Mouse (Mus musculus) forebrain, embryonic 12.5 days (tissue): ENCODE measurements around the gene Rfc3. TPM values are rescaled to one million over a fixed set of nuclear protein-coding genes. Genes with fewer than 3 reads are reported as not detected.
A peak's percentile ranks its signal among the peaks of the same experiment; 100 is the strongest.
"Not testable (repeated sequence)": the region's sequence is repeated elsewhere in the genome, so short reads cannot be mapped to it uniquely, and the experiment has no call there.

ENCODE experiments used
- ATAC-seq: fragments of 200-750 bp; cut with Nextera tagmentation; 2 replicates; pipeline ENCODE4 v1.8.0; 2017; ENCODE audit warnings: moderate TSS enrichment; ENCODE audit not compliant: low FRiP score
- H3K27ac ChIP-seq: fragments of 300-500 bp; sonication (generic); 2 replicates; pipeline ENCODE4 v1.5.1; 2016; ENCODE audit warnings: mild to moderate bottlenecking
- H3K27me3 ChIP-seq: fragments of 300-500 bp; sonication (generic); 2 replicates; pipeline ENCODE4 v1.6.1; 2016; ENCODE audit warnings: mild to moderate bottlenecking
- H3K36me3 ChIP-seq: fragments of 300-500 bp; sonication (generic); replicated peaks from 2 replicates; pipeline ENCODE4 v1.6.1; 2016; ENCODE audit warnings: mild to moderate bottlenecking
- H3K4me1 ChIP-seq: fragments of 300-500 bp; sonication (generic); 2 replicates; pipeline ENCODE4 v1.6.1; 2016
- H3K4me2 ChIP-seq: fragments of 300-500 bp; sonication (generic); 2 replicates; pipeline ENCODE4 v1.6.1; 2016; ENCODE audit warnings: mild to moderate bottlenecking, moderate library complexity
- H3K4me3 ChIP-seq: fragments of 300-500 bp; sonication (generic); replicated peaks from 2 replicates; pipeline ENCODE4 v1.5.1; 2016; ENCODE audit warnings: mild to moderate bottlenecking
- H3K9ac ChIP-seq: fragments of 300-500 bp; sonication (generic); 2 replicates; pipeline ENCODE4 v1.6.1; 2016; ENCODE audit warnings: mild to moderate bottlenecking
- H3K9me3 ChIP-seq: fragments of 300-500 bp; sonication (generic); 2 replicates; pipeline ENCODE4 v1.6.1; 2016
- WGBS: fragments of 180-500 bp; shearing (Covaris S2); methylation state at CpG from one replicate; pipeline ENCODE4 v1.1.7; 2016; 5-methylcytosine and 5-hydroxymethylcytosine counted together
- polyA plus RNA-seq: library from polyadenylated mRNA; unstranded; fragments of >200 nt; fragmentation: Nextera tagmentation; extraction: Ambion mirVana; gene quantifications from 2 replicates; pipeline ENCODE4 v1.2.1, GENCODE M21; 2016

Gene Rfc3
- 126 and 130 TPM in 2 replicates for polyA plus RNA-seq

GRCm38 (mm10) chr5:151650700-151651410 is at the start of gene Rfc3:
TSS of gene Rfc3 (minus strand) at chr5:151651242.
- Histone ChIP-seq H3K9ac (peak within 1 kb of the TSS; percentile 86), H3K27me3 (no peaks in the 10 kb centered on the region), H3K4me3 (peak within 1 kb of the TSS; percentile 76), H3K4me2 (peak within 1 kb of the TSS; percentile 69), H3K27ac (peak within 1 kb of the TSS; percentile 85), H3K36me3 (peaks cover 37% of the 10 kb centered on the region), H3K4me1 (peaks cover 12% of the 10 kb centered on the region), H3K9me3 (no peaks in the 10 kb centered on the region)
- WGBS = under 1% methylated on average over 42 of the region's 42 CpGs
- ATAC-seq = peak; percentile 99

- not testable (repeated sequence) for H3K4me3 ChIP-seq, H3K27me3 ChIP-seq, H3K9me3 ChIP-seq, H3K27ac ChIP-seq, H3K9ac ChIP-seq, H3K4me2 ChIP-seq, H3K36me3 ChIP-seq, ATAC-seq, H3K4me1 ChIP-seq
- 91% methylated on average over 13 of the region's 13 CpGs for WGBS
Observed at GRCm38 (mm10) chr5:151693636-151694035, 42.6 kb upstream of the Rfc3 start.

- no peak overlapping the region for H3K9ac ChIP-seq
- H3K4me3 ChIP-seq = 0 out of 2 replicates have a peak overlapping the region, but pooled peaks have one; percentile 14
- no peaks in the 10 kb centered on the region for H3K36me3 ChIP-seq
- no peaks in the 10 kb centered on the region for H3K27me3 ChIP-seq
- no peaks in the 10 kb centered on the region; the same call in 1 of the 2 replicates for H3K4me1 ChIP-seq
- peak; percentile 94 for ATAC-seq
- H3K9me3 ChIP-seq = no peaks in the 10 kb centered on the region
- WGBS = 32% methylated on average over 15 of the region's 15 CpGs
- H3K4me2 ChIP-seq = peak overlapping the region; percentile 49
- H3K27ac ChIP-seq = no peak overlapping the region
Observed at GRCm38 (mm10) chr5:151686606-151687525, 35.8 kb upstream of the Rfc3 start.

GRCm38 (mm10) chr5:151662207-151662606 is 11.2 kb upstream of the Rfc3 start:
- ATAC-seq = no peak
- H3K9ac ChIP-seq = no peak overlapping the region
- no peak overlapping the region for H3K4me3 ChIP-seq
- H3K4me2 ChIP-seq = no peak overlapping the region
- no peaks in the 10 kb centered on the region for H3K27me3 ChIP-seq
- no peak overlapping the region for H3K27ac ChIP-seq
- no peaks in the 10 kb centered on the region for H3K36me3 ChIP-seq
- 96% methylated on average over 4 of the region's 4 CpGs for WGBS
- H3K9me3 ChIP-seq = no peaks in the 10 kb centered on the region
- no peaks in the 10 kb centered on the region for H3K4me1 ChIP-seq

GRCm38 (mm10) chr5:151651411-151651784 is 356 bp upstream of the Rfc3 start:
- ATAC-seq = 0 out of 2 replicates have a peak, but pooled peaks have one; percentile 4
- peak overlapping the region; percentile 69 for H3K4me2 ChIP-seq
- peaks cover 32% of the 10 kb centered on the region for H3K36me3 ChIP-seq
- WGBS = 64% methylated on average over 3 of the region's 3 CpGs
- peak overlapping the region; percentile 85 for H3K27ac ChIP-seq
- H3K9me3 ChIP-seq = no peaks in the 10 kb centered on the region
- H3K27me3 ChIP-seq = no peaks in the 10 kb centered on the region
- H3K9ac ChIP-seq = no peak overlapping the region
- H3K4me1 ChIP-seq = peaks cover 12% of the 10 kb centered on the region
- H3K4me3 ChIP-seq = no peak overlapping the region

GRCm38 (mm10) chr5:151644845-151645244 is 6.2 kb downstream of the Rfc3 start:
- no peaks in the 10 kb centered on the region for H3K9me3 ChIP-seq
- H3K9ac ChIP-seq = no peak overlapping the region
- H3K27me3 ChIP-seq = no peaks in the 10 kb centered on the region
- no peak overlapping the region for H3K4me2 ChIP-seq
- H3K4me3 ChIP-seq = no peak overlapping the region
- no peak overlapping the region for H3K27ac ChIP-seq
- WGBS = 94% methylated on average over 7 of the region's 7 CpGs
- peaks cover 95% of the 10 kb centered on the region for H3K36me3 ChIP-seq
- peaks cover 7% of the 10 kb centered on the region for H3K4me1 ChIP-seq
- ATAC-seq = no peak

GRCm38 (mm10) chr5:151642867-151643266 is 8.2 kb downstream of the Rfc3 start:
- Histone ChIP-seq H3K27ac (no peak overlapping the region), H3K9ac (no peak overlapping the region), H3K36me3 (peaks cover 79% of the 10 kb centered on the region), H3K4me2 (no peak overlapping the region), H3K4me1 (no peaks in the 10 kb centered on the region), H3K27me3 (no peaks in the 10 kb centered on the region), H3K9me3 (no peaks in the 10 kb centered on the region), H3K4me3 (no peak overlapping the region)
- WGBS = 93% methylated on average over 5 of the region's 5 CpGs
- ATAC-seq = no peak

GRCm38 (mm10) chr5:151642102-151642501 is 8.9 kb downstream of the Rfc3 start:
- H3K4me2 ChIP-seq = no peak overlapping the region
- WGBS = 100% methylated on average over 1 of the region's 1 CpGs
- no peak overlapping the region for H3K27ac ChIP-seq
- H3K27me3 ChIP-seq = no peaks in the 10 kb centered on the region
- H3K4me3 ChIP-seq = no peak overlapping the region
- 0 out of 2 replicates have a peak, but pooled peaks have one; percentile 9 for ATAC-seq
- no peak overlapping the region for H3K9ac ChIP-seq
- no peaks in the 10 kb centered on the region for H3K4me1 ChIP-seq
- peaks cover 71% of the 10 kb centered on the region for H3K36me3 ChIP-seq
- no peaks in the 10 kb centered on the region for H3K9me3 ChIP-seq

- no peak within 1 kb of the TSS for H3K4me3 ChIP-seq
- no peak for ATAC-seq
- 90% methylated on average over 3 of the region's 3 CpGs for WGBS
- no peaks in the 10 kb centered on the region for H3K27me3 ChIP-seq
- H3K27ac ChIP-seq = no peak within 1 kb of the TSS
- no peak within 1 kb of the TSS for H3K4me2 ChIP-seq
- H3K4me1 ChIP-seq = no peaks in the 10 kb centered on the region
- no peak within 1 kb of the TSS for H3K9ac ChIP-seq
- no peaks in the 10 kb centered on the region for H3K9me3 ChIP-seq
- H3K36me3 ChIP-seq = no peaks in the 10 kb centered on the region
Observed at GRCm38 (mm10) chr5:151605921-151606320, 45.1 kb downstream of the Rfc3 start, which contains the start of gene Vmn2r18. TSS of gene Vmn2r18 (minus strand) at chr5:151606021.

- no peak overlapping the region for H3K4me3 ChIP-seq
- no peaks in the 10 kb centered on the region for H3K36me3 ChIP-seq
- no peaks in the 10 kb centered on the region for H3K27me3 ChIP-seq
- no peak overlapping the region for H3K9ac ChIP-seq
- no peak for ATAC-seq
- WGBS = 56% methylated on average over 1 of the region's 1 CpGs
- no peaks in the 10 kb centered on the region for H3K4me1 ChIP-seq
- H3K27ac ChIP-seq = no peak overlapping the region
- no peak overlapping the region for H3K4me2 ChIP-seq
- no peaks in the 10 kb centered on the region for H3K9me3 ChIP-seq
Observed at GRCm38 (mm10) chr5:151601696-151602095, 49.3 kb downstream of the Rfc3 start.
